Mouse (Mus musculus) embryonic facial prominence, embryonic 13.5 days (tissue): ENCODE data around the gene Leng8. TPM values are rescaled to one million over a fixed set of nuclear protein-coding genes. Genes with fewer than 3 reads are reported as not detected.

ENCODE experiments used
- ATAC-seq: fragments of 200-750 bp; cut with Nextera tagmentation; 2 replicates; pipeline ENCODE4 v1.8.0; 2017; ENCODE audit warnings: low read depth; ENCODE audit not compliant: insufficient number of reproducible peaks, insufficient read depth, low FRiP score, low TSS enrichment
- H3K27ac ChIP-seq: fragments of 300-500 bp; sonication (generic); 2 replicates; pipeline ENCODE4 v1.5.1; 2015; ENCODE audit warnings: moderate library complexity, mild to moderate bottlenecking, inconsistent platforms
- H3K27me3 ChIP-seq: fragments of 300-500 bp; sonication (generic); 2 replicates; pipeline ENCODE4 v1.6.1; 2015; ENCODE audit warnings: mild to moderate bottlenecking, inconsistent platforms
- H3K36me3 ChIP-seq: fragments of 300-500 bp; sonication (generic); 2 replicates; pipeline ENCODE4 v1.6.1; 2015; ENCODE audit warnings: mild to moderate bottlenecking, inconsistent platforms
- H3K4me1 ChIP-seq: fragments of 300-500 bp; sonication (generic); 2 replicates; pipeline ENCODE4 v1.6.1; 2015; ENCODE audit warnings: inconsistent platforms
- H3K4me2 ChIP-seq: fragments of 300-500 bp; sonication (generic); 2 replicates; pipeline ENCODE4 v1.6.1; 2015; ENCODE audit warnings: moderate library complexity, mild to moderate bottlenecking, inconsistent platforms
- H3K4me3 ChIP-seq: fragments of 300-500 bp; sonication (generic); 2 replicates; pipeline ENCODE4 v1.5.1; 2015; ENCODE audit warnings: mild to moderate bottlenecking, inconsistent platforms
- H3K9ac ChIP-seq: fragments of 300-500 bp; sonication (generic); 2 replicates; pipeline ENCODE4 v1.6.1; 2015; ENCODE audit warnings: mild to moderate bottlenecking, inconsistent platforms
- H3K9me3 ChIP-seq: fragments of 300-500 bp; sonication (generic); 2 replicates; pipeline ENCODE4 v1.6.1; 2016; ENCODE audit warnings: inconsistent platforms
- WGBS: fragments of 180-500 bp; shearing (Covaris S2); methylation state at CpG from one replicate; pipeline ENCODE4 v1.1.7; 2015; ENCODE audit warnings: mixed read lengths; 5-methylcytosine and 5-hydroxymethylcytosine counted together
- polyA plus RNA-seq: library from polyadenylated mRNA; unstranded; fragments of >200 nt; fragmentation: Nextera tagmentation; extraction: Ambion mirVana; gene quantifications from 2 replicates; pipeline ENCODE4 v1.2.1, GENCODE M21; 2015

The Leng8 gene
- polyA plus RNA-seq, 1 experiment from 2014 or later, result 66.7 TPM

GRCm38 (mm10) chr7:4141648-4142325, 4.9 kb downstream of the Leng8 start:
- WGBS, result 92% methylated on average over 6 of the region's 6 CpGs
- no peak overlapping the region for H3K4me2 ChIP-seq
- no peaks in the 10 kb centered on the region for H3K9me3 ChIP-seq
- no peak overlapping the region for H3K9ac ChIP-seq
- peaks cover 13% of the 10 kb centered on the region for H3K4me1 ChIP-seq
- no peak overlapping the region for H3K4me3 ChIP-seq
- no peak for ATAC-seq
- no peak overlapping the region for H3K27ac ChIP-seq
- peaks cover 84% of the 10 kb centered on the region for H3K36me3 ChIP-seq
- no peaks in the 10 kb centered on the region for H3K27me3 ChIP-seq

- no peak overlapping the region for H3K4me2 ChIP-seq
- ATAC-seq, result no peak
- H3K4me3 ChIP-seq, result no peak overlapping the region
- peaks cover 95% of the 10 kb centered on the region for H3K36me3 ChIP-seq
- H3K9me3 ChIP-seq, result no peaks in the 10 kb centered on the region
- H3K4me1 ChIP-seq, result peaks cover 14% of the 10 kb centered on the region
- no peak overlapping the region for H3K27ac ChIP-seq
- 96% methylated on average over 10 of the region's 10 CpGs for WGBS
- no peak overlapping the region for H3K9ac ChIP-seq
- no peaks in the 10 kb centered on the region for H3K27me3 ChIP-seq
Observed at GRCm38 (mm10) chr7:4142796-4143445, 6.1 kb downstream of the Leng8 start.

- WGBS, result 94% methylated on average over 19 of the region's 19 CpGs
- peaks cover 14% of the 10 kb centered on the region for H3K4me1 ChIP-seq
- H3K27ac ChIP-seq, result no peak overlapping the region
- no peak overlapping the region for H3K4me2 ChIP-seq
- no peak overlapping the region for H3K4me3 ChIP-seq
- peaks cover 98% of the 10 kb centered on the region for H3K36me3 ChIP-seq
- no peak overlapping the region for H3K9ac ChIP-seq
- H3K27me3 ChIP-seq, result no peaks in the 10 kb centered on the region
- no peak for ATAC-seq
- no peaks in the 10 kb centered on the region for H3K9me3 ChIP-seq
Observed at GRCm38 (mm10) chr7:4143506-4143905, 6.7 kb downstream of the Leng8 start.

GRCm38 (mm10) chr7:4144046-4144445, 7.2 kb downstream of the Leng8 start:
- H3K9me3 ChIP-seq, result no peaks in the 10 kb centered on the region
- peaks cover 93% of the 10 kb centered on the region for H3K36me3 ChIP-seq
- WGBS, result 98% methylated on average over 13 of the region's 13 CpGs
- no peak overlapping the region for H3K4me3 ChIP-seq
- no peak overlapping the region for H3K27ac ChIP-seq
- H3K4me2 ChIP-seq, result no peak overlapping the region
- H3K4me1 ChIP-seq, result peaks cover 17% of the 10 kb centered on the region
- ATAC-seq, result no peak
- H3K9ac ChIP-seq, result no peak overlapping the region
- H3K27me3 ChIP-seq, result no peaks in the 10 kb centered on the region

- no peak overlapping the region for H3K4me3 ChIP-seq
- ATAC-seq, result no peak
- H3K4me1 ChIP-seq, result peaks cover 20% of the 10 kb centered on the region
- H3K9ac ChIP-seq, result no peak overlapping the region
- H3K9me3 ChIP-seq, result no peaks in the 10 kb centered on the region
- H3K27me3 ChIP-seq, result no peaks in the 10 kb centered on the region
- H3K4me2 ChIP-seq, result no peak overlapping the region
- no peak overlapping the region for H3K27ac ChIP-seq
- peaks cover 84% of the 10 kb centered on the region for H3K36me3 ChIP-seq
- 93% methylated on average over 20 of the region's 20 CpGs for WGBS
Observed at GRCm38 (mm10) chr7:4144766-4145551, 8.1 kb downstream of the Leng8 start.

GRCm38 (mm10) chr7:4145552-4146190, 8.8 kb downstream of the Leng8 start:
- Histone ChIP-seq H3K27me3 (no peaks in the 10 kb centered on the region; the same call in 1 of the 2 replicates), H3K4me2 (no peak overlapping the region), H3K4me3 (no peak overlapping the region), H3K36me3 (peaks cover 77% of the 10 kb centered on the region), H3K4me1 (peaks cover 27% of the 10 kb centered on the region), H3K9ac (no peak overlapping the region), H3K9me3 (no peaks in the 10 kb centered on the region), H3K27ac (no peak overlapping the region)
- WGBS, result 64% methylated on average over 6 of the region's 6 CpGs
- ATAC-seq, result no peak

- Histone ChIP-seq H3K4me3 (no peak overlapping the region), H3K36me3 (peaks cover 75% of the 10 kb centered on the region), H3K27me3 (peaks cover 6% of the 10 kb centered on the region), H3K9me3 (no peaks in the 10 kb centered on the region), H3K4me1 (peaks cover 29% of the 10 kb centered on the region), H3K4me2 (no peak overlapping the region), H3K27ac (no peak overlapping the region), H3K9ac (no peak overlapping the region)
- ATAC-seq, result no peak
- WGBS, result 93% methylated on average over 23 of the region's 23 CpGs
Observed at GRCm38 (mm10) chr7:4146241-4147180, 9.7 kb downstream of the Leng8 start.

- Histone ChIP-seq H3K4me1 (peaks cover 29% of the 10 kb centered on the region), H3K27me3 (peaks cover 8% of the 10 kb centered on the region), H3K36me3 (peaks cover 68% of the 10 kb centered on the region), H3K4me2 (no peak overlapping the region), H3K9ac (no peak overlapping the region), H3K27ac (no peak overlapping the region), H3K9me3 (no peaks in the 10 kb centered on the region), H3K4me3 (no peak overlapping the region)
- ATAC-seq, result no peak
- WGBS, result 92% methylated on average over 20 of the region's 20 CpGs
Observed at GRCm38 (mm10) chr7:4147371-4147770, 10.5 kb downstream of the Leng8 start.

- ATAC-seq, result no peak
- Histone ChIP-seq H3K27ac (peak overlapping the region; percentile 92; the same call in 1 of the 2 replicates), H3K9me3 (no peaks in the 10 kb centered on the region), H3K27me3 (peaks cover 11% of the 10 kb centered on the region), H3K4me1 (peaks cover 29% of the 10 kb centered on the region), H3K36me3 (peaks cover 63% of the 10 kb centered on the region), H3K4me3 (no peak overlapping the region), H3K4me2 (peak overlapping the region; percentile 85; the same call in 1 of the 2 replicates), H3K9ac (no peak overlapping the region)
- WGBS, result 70% methylated on average over 4 of the region's 4 CpGs
Observed at GRCm38 (mm10) chr7:4147836-4148235, 11.0 kb downstream of the Leng8 start.

- Histone ChIP-seq H3K4me2 (peak overlapping the region; percentile 85), H3K9me3 (no peaks in the 10 kb centered on the region), H3K4me3 (peak overlapping the region; percentile 67), H3K9ac (peak overlapping the region; percentile 83), H3K27ac (peak overlapping the region; percentile 92), H3K36me3 (peaks cover 56% of the 10 kb centered on the region), H3K4me1 (peaks cover 29% of the 10 kb centered on the region), H3K27me3 (peaks cover 11% of the 10 kb centered on the region)
- 26% methylated on average over 18 of the region's 18 CpGs for WGBS
- ATAC-seq, result no peak
Observed at GRCm38 (mm10) chr7:4148341-4149208, 11.7 kb downstream of the Leng8 start.
